Mouse (Mus musculus) midbrain, embryonic 13.5 days (tissue): Measurements from ENCODE around the gene Sergef. TPM values are rescaled to one million over a fixed set of nuclear protein-coding genes. Genes with fewer than 3 reads are reported as not detected.

Experiments used
- ATAC-seq: fragments of 200-750 bp; cut with Nextera tagmentation; 2 replicates; pipeline ENCODE4 v1.8.0; 2017; ENCODE audit warnings: mild to moderate bottlenecking, moderate TSS enrichment, moderate library complexity
- H3K27ac ChIP-seq: fragments of 300-500 bp; sonication (generic); 2 replicates; pipeline ENCODE4 v1.5.1; 2015; ENCODE audit warnings: inconsistent platforms, mild to moderate bottlenecking, moderate library complexity
- H3K27me3 ChIP-seq: fragments of 300-500 bp; sonication (generic); 2 replicates; pipeline ENCODE4 v1.6.1; 2015; ENCODE audit warnings: mild to moderate bottlenecking, inconsistent platforms
- H3K36me3 ChIP-seq: fragments of 300-500 bp; sonication (generic); 2 replicates; pipeline ENCODE4 v1.6.1; 2015; ENCODE audit warnings: mild to moderate bottlenecking, inconsistent platforms
- H3K4me1 ChIP-seq: fragments of 300-500 bp; sonication (generic); replicated peaks from 2 replicates; pipeline ENCODE4 v1.6.1; 2015; ENCODE audit warnings: inconsistent platforms
- H3K4me2 ChIP-seq: fragments of 300-500 bp; sonication (generic); replicated peaks from 2 replicates; pipeline ENCODE4 v1.6.1; 2015; ENCODE audit warnings: moderate library complexity, mild to moderate bottlenecking, inconsistent platforms
- H3K4me3 ChIP-seq: fragments of 300-500 bp; sonication (generic); replicated peaks from 2 replicates; pipeline ENCODE4 v1.5.1; 2015; ENCODE audit warnings: mild to moderate bottlenecking, inconsistent platforms
- H3K9ac ChIP-seq: fragments of 300-500 bp; sonication (generic); replicated peaks from 2 replicates; pipeline ENCODE4 v1.6.1; 2015; ENCODE audit warnings: mild to moderate bottlenecking, inconsistent platforms
- H3K9me3 ChIP-seq: fragments of 300-500 bp; sonication (generic); 2 replicates; pipeline ENCODE4 v1.6.1; 2016; ENCODE audit warnings: mild to moderate bottlenecking, inconsistent platforms
- WGBS: fragments of 180-500 bp; shearing (Covaris S2); methylation state at CpG from one replicate; pipeline ENCODE4 v1.1.7; 2015; 5-methylcytosine and 5-hydroxymethylcytosine counted together
- polyA plus RNA-seq: library from polyadenylated mRNA; unstranded; fragments of >200 nt; fragmentation: Nextera tagmentation; extraction: Ambion mirVana; gene quantifications from 2 replicates; pipeline ENCODE4 v1.2.1, GENCODE M21; 2015

Gene Sergef
- polyA plus RNA-seq, 1 experiment from 2014 or later: 30.0 TPM

DNA sequence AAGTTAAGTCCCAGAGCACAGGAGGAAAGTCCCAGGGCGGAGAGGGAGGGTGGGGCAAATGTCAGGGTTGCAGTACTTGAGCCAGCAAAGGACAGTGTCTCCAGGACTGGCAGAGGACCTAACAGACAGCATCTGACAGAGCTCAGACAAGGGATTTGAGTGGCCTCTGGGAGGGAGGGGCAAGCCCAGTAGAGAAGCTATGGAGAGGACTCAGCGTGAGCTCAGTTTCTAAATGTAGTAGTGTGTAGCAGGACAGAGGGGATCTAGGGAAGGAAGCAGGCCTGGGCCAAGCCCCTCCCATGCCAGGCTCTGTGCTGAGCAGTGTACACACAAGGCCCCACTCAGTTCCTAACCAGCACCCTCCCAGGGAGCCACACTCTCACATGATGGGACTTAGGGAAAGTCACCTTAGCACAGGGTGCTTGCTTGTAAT lies 157.5 kb downstream of the Sergef start:
- no peak overlapping the region for H3K4me2 ChIP-seq
- H3K27ac ChIP-seq: no peak overlapping the region
- no peak overlapping the region for H3K9ac ChIP-seq
- 78% methylated on average over 2 of the region's 2 CpGs for WGBS
- no peak overlapping the region for H3K4me3 ChIP-seq
- no peaks in the 10 kb centered on the region for H3K9me3 ChIP-seq
- no peaks in the 10 kb centered on the region for H3K27me3 ChIP-seq
- ATAC-seq: no peak
- peaks cover 12% of the 10 kb centered on the region for H3K4me1 ChIP-seq
- no peaks in the 10 kb centered on the region for H3K36me3 ChIP-seq

- Histone ChIP-seq H3K27me3 (no peaks in the 10 kb centered on the region), H3K36me3 (no peaks in the 10 kb centered on the region), H3K4me3 (no peak overlapping the region), H3K27ac (no peak overlapping the region), H3K9ac (no peak overlapping the region), H3K4me2 (no peak overlapping the region), H3K9me3 (no peaks in the 10 kb centered on the region), H3K4me1 (peaks cover 12% of the 10 kb centered on the region)
- 70% methylated on average over 6 of the region's 6 CpGs for WGBS
- ATAC-seq: no peak
These were observed 159.8 kb downstream of the Sergef start for GRCm38 (mm10) chr7:46479793-46480192.

- H3K4me3 ChIP-seq: no peak overlapping the region
- H3K9me3 ChIP-seq: no peaks in the 10 kb centered on the region
- 87% methylated on average over 3 of the region's 3 CpGs for WGBS
- H3K9ac ChIP-seq: no peak overlapping the region
- peaks cover 11% of the 10 kb centered on the region for H3K4me1 ChIP-seq
- no peak overlapping the region for H3K27ac ChIP-seq
- no peaks in the 10 kb centered on the region for H3K36me3 ChIP-seq
- ATAC-seq: no peak
- no peaks in the 10 kb centered on the region for H3K27me3 ChIP-seq
- H3K4me2 ChIP-seq: no peak overlapping the region
These were observed 162.2 kb downstream of the Sergef start for GRCm38 (mm10) chr7:46477456-46477855.

DNA sequence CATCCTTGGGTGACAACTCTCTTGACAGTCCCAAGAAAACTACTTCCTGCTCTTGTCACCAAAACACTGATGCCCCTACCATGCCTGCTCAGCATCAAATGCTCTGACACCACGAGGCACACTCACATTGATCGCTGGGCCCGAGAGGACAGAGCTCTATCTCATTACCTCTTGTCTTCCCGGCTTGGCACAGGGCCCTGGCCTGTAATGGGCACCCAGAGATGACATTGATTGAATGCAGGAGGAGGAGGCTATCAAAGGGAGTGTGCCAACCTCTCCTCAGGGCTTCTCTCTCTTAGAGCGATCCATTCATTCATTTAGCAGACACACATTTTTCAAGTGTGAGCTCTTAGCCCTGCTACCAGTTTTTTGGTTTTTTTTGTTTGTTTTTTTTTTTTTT lies 164.1 kb downstream of the Sergef start:
- Histone ChIP-seq H3K9ac (no peak overlapping the region), H3K4me3 (no peak overlapping the region), H3K4me2 (no peak overlapping the region), H3K27ac (no peak overlapping the region), H3K9me3 (no peaks in the 10 kb centered on the region), H3K36me3 (no peaks in the 10 kb centered on the region), H3K27me3 (no peaks in the 10 kb centered on the region), H3K4me1 (peaks cover 6% of the 10 kb centered on the region)
- 82% methylated on average over 5 of the region's 5 CpGs for WGBS
- no peak for ATAC-seq

DNA sequence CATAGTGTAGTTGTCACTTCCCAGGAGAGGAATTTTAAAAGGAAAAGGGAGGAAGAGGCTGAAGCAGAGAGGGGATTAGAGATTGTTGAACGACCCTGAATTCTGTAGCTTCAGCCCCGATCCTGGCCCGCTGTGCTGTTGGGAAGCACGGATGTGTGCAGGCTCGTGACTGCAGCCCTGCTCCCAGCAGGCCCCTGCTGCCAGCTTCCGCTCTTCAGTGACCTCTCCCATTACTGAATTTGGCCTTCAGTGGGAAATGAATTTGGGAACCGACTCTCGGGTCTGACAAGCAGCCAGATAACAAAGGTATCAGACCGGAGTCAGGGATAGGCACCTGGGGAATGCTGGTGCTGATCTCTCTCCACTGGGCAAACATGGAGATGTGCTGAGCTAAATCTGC lies 166.5 kb downstream of the Sergef start:
- Histone ChIP-seq H3K9ac (peak overlapping the region; percentile 37; the same call in 1 of the 2 replicates), H3K4me2 (no peak overlapping the region), H3K27ac (peak overlapping the region; percentile 40; the same call in 1 of the 2 replicates), H3K4me1 (peaks cover 6% of the 10 kb centered on the region), H3K36me3 (no peaks in the 10 kb centered on the region), H3K27me3 (no peaks in the 10 kb centered on the region), H3K4me3 (no peak overlapping the region), H3K9me3 (no peaks in the 10 kb centered on the region)
- no peak for ATAC-seq
- WGBS: 14% methylated on average over 9 of the region's 9 CpGs

GRCm38 (mm10) chr7:46471054-46471737 lies 168.4 kb downstream of the Sergef start:
- H3K27me3 ChIP-seq: no peaks in the 10 kb centered on the region
- no peak overlapping the region for H3K4me3 ChIP-seq
- H3K9ac ChIP-seq: no peak overlapping the region
- 73% methylated on average over 7 of the region's 7 CpGs for WGBS
- no peaks in the 10 kb centered on the region for H3K9me3 ChIP-seq
- no peak overlapping the region for H3K27ac ChIP-seq
- peaks cover 9% of the 10 kb centered on the region for H3K4me1 ChIP-seq
- H3K4me2 ChIP-seq: no peak overlapping the region
- no peak for ATAC-seq
- no peaks in the 10 kb centered on the region for H3K36me3 ChIP-seq

GRCm38 (mm10) chr7:46469542-46469941 lies 170.1 kb downstream of the Sergef start:
- no peaks in the 10 kb centered on the region for H3K27me3 ChIP-seq
- no peak for ATAC-seq
- H3K4me3 ChIP-seq: no peak overlapping the region
- H3K4me2 ChIP-seq: no peak overlapping the region
- H3K9me3 ChIP-seq: no peaks in the 10 kb centered on the region
- H3K4me1 ChIP-seq: peaks cover 9% of the 10 kb centered on the region
- H3K36me3 ChIP-seq: no peaks in the 10 kb centered on the region
- WGBS: 93% methylated on average over 3 of the region's 3 CpGs
- no peak overlapping the region for H3K27ac ChIP-seq
- H3K9ac ChIP-seq: no peak overlapping the region

DNA sequence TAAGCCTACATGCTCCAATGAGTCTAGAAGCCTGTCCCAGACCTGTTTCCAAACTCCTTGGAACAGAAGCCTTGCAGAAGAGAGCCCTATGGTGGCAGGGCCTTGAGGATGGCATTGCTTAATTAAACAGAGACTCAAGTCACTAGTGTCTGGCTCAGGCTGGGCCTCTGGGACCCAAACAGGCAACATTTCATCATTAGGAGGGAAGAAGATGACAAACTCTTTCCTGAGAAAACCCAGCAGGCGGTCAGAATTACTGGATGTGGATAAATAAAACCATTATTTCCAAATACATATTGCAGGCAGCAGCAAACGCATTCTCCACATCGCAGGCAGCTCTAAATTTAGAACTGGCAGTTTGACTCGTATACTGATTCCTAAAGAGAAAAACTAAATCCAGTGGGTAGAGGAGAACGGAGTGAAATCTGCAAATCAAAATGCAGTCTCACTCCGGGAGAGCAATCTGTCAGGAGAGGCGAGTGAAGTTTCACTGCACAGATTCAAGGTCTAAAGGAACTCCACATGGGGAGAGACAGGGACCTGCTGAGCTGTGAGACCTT lies 173.1 kb downstream of the Sergef start:
- 72% methylated on average over 7 of the region's 7 CpGs for WGBS
- Histone ChIP-seq H3K9me3 (no peaks in the 10 kb centered on the region), H3K27ac (peak overlapping the region; percentile 27; the same call in 1 of the 2 replicates), H3K9ac (no peak overlapping the region), H3K4me2 (no peak overlapping the region), H3K4me3 (no peak overlapping the region), H3K4me1 (0 out of 2 replicates have a peak, but pooled peaks cover 3% of the 10 kb centered on the region), H3K36me3 (no peaks in the 10 kb centered on the region), H3K27me3 (no peaks in the 10 kb centered on the region)
- no peak for ATAC-seq

DNA sequence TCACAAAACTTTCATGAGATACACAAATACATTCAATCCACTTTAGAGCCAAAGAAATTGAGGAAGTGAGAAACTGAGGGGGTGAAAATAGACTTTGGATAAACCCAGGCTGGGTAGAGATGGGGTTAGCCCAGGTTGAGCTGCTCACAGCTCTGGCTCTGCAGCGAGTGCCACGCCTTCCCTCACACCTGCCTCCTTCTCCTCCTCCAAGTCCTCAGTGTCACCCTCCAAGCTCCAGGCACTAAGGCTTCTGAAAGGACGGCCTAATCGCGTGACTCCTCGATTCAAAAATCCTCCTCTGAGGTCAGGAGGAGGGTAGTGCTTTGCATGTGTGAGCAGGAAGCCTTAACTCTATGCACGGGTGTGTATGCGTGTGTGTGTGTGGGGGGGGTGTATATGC lies 176.5 kb downstream of the Sergef start:
- no peaks in the 10 kb centered on the region for H3K9me3 ChIP-seq
- WGBS: 84% methylated on average over 8 of the region's 8 CpGs
- no peak for ATAC-seq
- H3K27me3 ChIP-seq: no peaks in the 10 kb centered on the region
- peaks cover 12% of the 10 kb centered on the region for H3K4me1 ChIP-seq
- no peaks in the 10 kb centered on the region for H3K36me3 ChIP-seq
- no peak overlapping the region for H3K9ac ChIP-seq
- no peak overlapping the region for H3K4me2 ChIP-seq
- H3K4me3 ChIP-seq: no peak overlapping the region
- no peak overlapping the region for H3K27ac ChIP-seq

DNA sequence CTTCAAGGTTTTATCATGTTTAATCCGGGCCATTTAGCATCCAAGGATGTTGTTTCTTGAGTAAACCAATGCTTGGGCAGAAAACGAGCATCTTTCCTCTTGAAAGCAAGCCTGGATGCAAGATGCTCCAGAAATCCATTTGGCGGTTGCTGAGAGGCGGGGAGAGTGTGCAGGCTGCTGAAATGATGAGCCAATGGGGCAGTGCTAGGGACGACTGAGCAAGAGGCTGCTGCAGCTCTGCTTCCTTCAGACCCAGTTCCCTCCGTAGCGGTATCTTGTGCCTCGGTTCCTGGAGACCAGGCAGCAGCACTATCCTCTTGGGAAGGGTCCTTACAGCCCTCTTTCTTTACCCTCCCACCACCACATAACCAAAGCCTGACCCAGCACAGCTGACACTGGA lies 177.3 kb downstream of the Sergef start:
- H3K9me3 ChIP-seq: no peaks in the 10 kb centered on the region
- H3K9ac ChIP-seq: no peak overlapping the region
- ATAC-seq: no peak
- H3K4me2 ChIP-seq: no peak overlapping the region
- H3K27me3 ChIP-seq: no peaks in the 10 kb centered on the region
- 67% methylated on average over 8 of the region's 8 CpGs for WGBS
- peaks cover 12% of the 10 kb centered on the region for H3K4me1 ChIP-seq
- H3K36me3 ChIP-seq: no peaks in the 10 kb centered on the region
- H3K4me3 ChIP-seq: no peak overlapping the region
- no peak overlapping the region for H3K27ac ChIP-seq

DNA sequence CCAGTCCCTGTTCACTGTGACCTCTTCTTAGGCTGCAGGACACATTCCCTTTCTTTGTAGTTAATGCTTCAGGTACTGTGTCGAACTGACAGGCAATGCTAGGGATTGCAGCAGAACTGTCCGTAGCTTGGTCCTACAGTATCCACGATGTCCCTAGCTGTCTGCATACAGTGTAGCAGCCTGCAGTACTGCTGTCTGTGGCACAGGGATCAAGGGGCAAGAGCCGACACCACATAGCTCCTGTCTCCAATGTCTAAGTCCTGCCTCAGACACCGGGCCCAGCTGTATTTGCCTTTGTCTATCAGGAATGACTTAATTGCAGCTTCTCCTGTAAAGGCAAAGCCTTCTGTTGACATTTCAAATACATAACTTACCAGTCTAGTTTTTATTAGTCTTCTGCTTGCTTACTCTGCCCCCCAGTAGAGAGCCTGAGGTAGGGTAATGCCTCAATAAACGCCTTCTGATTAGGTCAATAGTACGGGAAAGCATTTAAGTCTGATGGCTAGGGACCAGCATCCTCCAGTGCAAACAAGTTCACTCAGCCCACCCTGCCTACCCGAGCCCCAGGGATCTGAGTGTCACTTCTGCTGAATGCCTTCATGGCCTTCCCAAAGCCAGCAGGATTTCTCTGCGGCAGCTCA lies 179.9 kb downstream of the Sergef start:
- Histone ChIP-seq H3K27me3 (no peaks in the 10 kb centered on the region), H3K27ac (peak overlapping the region; percentile 65), H3K36me3 (no peaks in the 10 kb centered on the region), H3K9me3 (no peaks in the 10 kb centered on the region), H3K4me3 (no peak overlapping the region), H3K4me1 (peaks cover 11% of the 10 kb centered on the region), H3K9ac (no peak overlapping the region), H3K4me2 (no peak overlapping the region)
- 82% methylated on average over 9 of the region's 9 CpGs for WGBS
- ATAC-seq: peak; percentile 71

DNA sequence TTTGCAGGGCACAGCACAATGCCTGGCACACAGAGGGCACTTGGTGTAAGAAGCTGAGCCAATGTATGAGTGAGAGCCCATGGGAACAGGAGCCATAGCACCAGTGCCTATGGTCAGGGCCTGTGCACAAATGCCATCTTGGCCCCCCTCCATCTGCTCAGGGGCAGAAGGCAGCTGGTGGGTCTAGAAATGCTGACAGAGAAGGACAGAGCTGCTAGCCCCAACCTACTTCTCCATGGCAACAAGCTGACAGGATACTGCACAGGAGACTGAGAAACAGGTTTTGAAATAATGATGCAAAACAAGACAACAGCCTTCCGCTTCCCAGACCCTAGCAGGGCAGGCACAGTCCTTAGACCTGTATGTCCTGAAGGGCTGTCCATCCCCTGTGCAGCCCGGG lies 180.4 kb downstream of the Sergef start:
- 80% methylated on average over 2 of the region's 2 CpGs for WGBS
- Histone ChIP-seq H3K9me3 (no peaks in the 10 kb centered on the region), H3K9ac (no peak overlapping the region), H3K4me2 (no peak overlapping the region), H3K4me3 (no peak overlapping the region), H3K36me3 (no peaks in the 10 kb centered on the region), H3K4me1 (peaks cover 16% of the 10 kb centered on the region), H3K27me3 (no peaks in the 10 kb centered on the region), H3K27ac (peak overlapping the region; percentile 65)
- ATAC-seq: peak; percentile 70
